Comparison of ENCODE assay signal across 8 mouse cellular contexts in genomic region chr6:73010073-73010472, GRCm38 (mm10). TPM values are rescaled to one million over a fixed set of nuclear protein-coding genes. Genes with fewer than 3 reads are reported as not detected.
A peak's percentile ranks its signal among the peaks of the same experiment; 100 is the strongest.
DNase-seq lines count a peak whose midpoint lies in the region; ATAC-seq lines count a peak whose summit lies in the region.

No protein-coding gene starts in this region.

- no peaks in the 10 kb centered on the region for H3K36me3 ChIP-seq in forebrain, embryonic 10.5 days (replicated peaks)
- no peaks in the 10 kb centered on the region for H3K36me3 ChIP-seq in forebrain, embryonic 15.5 days

- H3K27me3 ChIP-seq in forebrain, embryonic 10.5 days (ENCODE audit: poor library complexity, severe bottlenecking): no peaks in the 10 kb centered on the region
- no peaks in the 10 kb centered on the region for H3K27me3 ChIP-seq in forebrain, embryonic 15.5 days

- no peak overlapping the region for H3K27ac ChIP-seq in forebrain, embryonic 10.5 days
- H3K27ac ChIP-seq in forebrain, embryonic 15.5 days (replicated peaks): no peak overlapping the region

- ATAC-seq in forebrain, embryonic 15.5 days (replicated peaks): no peak
- peak; percentile 63; the same call in 1 of the 2 replicates for ATAC-seq in megakaryocyte-erythroid progenitor cell, adult 5-6 weeks (replicated peaks; ENCODE audit: low FRiP score, low TSS enrichment, poor library complexity, severe bottlenecking)

- no peak overlapping the region for H3K9ac ChIP-seq in forebrain, embryonic 15.5 days (replicated peaks)

- no peak overlapping the region for H3K4me3 ChIP-seq in forebrain, embryonic 10.5 days
- no peak overlapping the region for H3K4me3 ChIP-seq in forebrain, embryonic 15.5 days

- H3K4me2 ChIP-seq in forebrain, embryonic 15.5 days (replicated peaks): no peak overlapping the region

- intact Hi-C loops in gastrocnemius, postnatal 36 days (cut with DNase I): loop anchor here (2.0 kb wide), 1 partner anchor 69 kb away; no protein-coding TSS in a partner anchor

- 40% methylated on average over 6 of the region's 6 CpGs for WGBS in forebrain, embryonic 10.5 days
- 40% methylated on average over 6 of the region's 6 CpGs for WGBS in forebrain, embryonic 15.5 days

- DNase-seq in forebrain, embryonic 10.5 days (ENCODE audit: extremely low spot score, low spot score): peak; percentile 48
- peak; percentile 22 for DNase-seq in Muller cell, postnatal 12 days (ENCODE audit: inconsistent ontology term)
- DNase-seq in cerebellum, adult 18-20 months: peak; percentile 61 to 66
- DNase-seq in gastrocnemius, postnatal 36 days: peak; percentile 67 to 80
- DNase-seq in layer of hippocampus, postnatal 10 days (ENCODE audit: low spot score in 2 of 2): peak; percentile 60 to 63
- DNase-seq in spleen, postnatal 36 days (ENCODE audit: low spot score in 2 of 2): peak; percentile 59 to 65

- H3K4me1 ChIP-seq in forebrain, embryonic 10.5 days: peaks cover 14% of the 10 kb centered on the region
- H3K4me1 ChIP-seq in forebrain, embryonic 15.5 days: peaks cover 4% of the 10 kb centered on the region; the same call in 1 of the 2 replicates

- no peaks in the 10 kb centered on the region for H3K9me3 ChIP-seq in forebrain, embryonic 10.5 days
- no peaks in the 10 kb centered on the region for H3K9me3 ChIP-seq in forebrain, embryonic 15.5 days

RNA-seq across cellular contexts. Expression of gene Tmsb10, which starts 51.5 kb away (rescaled TPM):
- 2,414 and 2,501 TPM in 2 replicates for polyA plus RNA-seq in forebrain, embryonic 10.5 days (2016; fragmentation: Nextera tagmentation; extraction: Ambion mirVana)
- 4,419 and 4,667 TPM in 2 replicates for polyA plus RNA-seq in forebrain, embryonic 15.5 days (2015; fragmentation: Nextera tagmentation; extraction: Ambion mirVana)
- 10 to 100 TPM; 61.2 to 79.8 TPM for total RNA-seq in gastrocnemius, postnatal 36 days (2021)
- 1,000 to 10,000 TPM; 1,683 to 1,895 TPM for total RNA-seq in layer of hippocampus, postnatal 10 days (2021)
- 259 and 304 TPM in 2 replicates for total RNA-seq in megakaryocyte-erythroid progenitor cell, adult 5-6 weeks (2014; fragmentation: Nextera tagmentation)
- 303 and 381 TPM in 2 replicates for total RNA-seq in megakaryocyte-erythroid progenitor cell, adult 5-6 weeks (2017)

Comparison
In these comparisons a context has a peak if more than half of its experiments do, and no peak if none do; other contexts are left out.
1. DNase-seq: peak in every context shown above with its lines; median percentile 74 in gastrocnemius, postnatal 36 days; 64 in cerebellum, adult 18-20 months; 62 in spleen, postnatal 36 days; 62 in layer of hippocampus, postnatal 10 days; 48 in forebrain, embryonic 10.5 days; 22 in Muller cell, postnatal 12 days.
2. RNA of gene Tmsb10, which starts 51.5 kb away (total RNA-seq): 1,683 to 1,895 TPM in layer of hippocampus, postnatal 10 days; 259 to 381 TPM in megakaryocyte-erythroid progenitor cell, adult 5-6 weeks and 61.2 to 79.8 TPM in gastrocnemius, postnatal 36 days; every median in the first group is over 4 times any median in the second.